Mouse (Mus musculus) mesoderm, embryonic 11.5 days (tissue): ENCODE results near the gene Fcer1a.
"Not testable (repeated sequence)": the region's sequence is repeated elsewhere in the genome, so short reads cannot be mapped to it uniquely, and the experiment has no call there.

Source experiments
- DNase-seq: peaks from one replicate; pipeline ENCODE4 v3.0.0-alpha.2; 2012; ENCODE audit warnings: low read depth, low spot score

Fcer1a gene

DNA sequence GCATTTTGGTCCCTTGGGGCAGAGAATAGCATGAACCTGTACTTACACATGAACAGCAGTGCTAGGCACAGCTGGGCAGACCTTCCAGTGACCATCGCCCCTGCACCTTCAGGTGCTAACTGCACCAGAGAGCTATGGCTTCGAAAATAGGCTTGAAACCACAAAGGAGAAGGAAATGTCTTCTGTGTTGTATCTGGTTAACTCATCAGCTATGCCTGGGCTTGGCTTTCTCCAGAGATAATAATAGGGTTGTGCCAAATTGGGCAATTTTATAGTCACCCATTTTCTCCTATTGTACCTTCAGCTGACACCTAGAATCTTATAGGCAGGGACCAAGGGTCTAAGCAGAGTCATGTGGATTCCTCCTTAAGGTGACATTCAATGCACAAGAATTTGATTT is at the start of gene Fcer1a:
Gene Fcer1a, minus strand, starts transcription at position 134 of the 400 bp plus-strand sequence.
- no peak for DNase-seq

- no peak for DNase-seq
Observed at GRCm38 (mm10) chr1:173265701-173266100, 38.7 kb upstream of the Fcer1a start, which contains the start of gene Olfr418. TSS of gene Olfr418 (plus strand) at chr1:173266001.

DNA sequence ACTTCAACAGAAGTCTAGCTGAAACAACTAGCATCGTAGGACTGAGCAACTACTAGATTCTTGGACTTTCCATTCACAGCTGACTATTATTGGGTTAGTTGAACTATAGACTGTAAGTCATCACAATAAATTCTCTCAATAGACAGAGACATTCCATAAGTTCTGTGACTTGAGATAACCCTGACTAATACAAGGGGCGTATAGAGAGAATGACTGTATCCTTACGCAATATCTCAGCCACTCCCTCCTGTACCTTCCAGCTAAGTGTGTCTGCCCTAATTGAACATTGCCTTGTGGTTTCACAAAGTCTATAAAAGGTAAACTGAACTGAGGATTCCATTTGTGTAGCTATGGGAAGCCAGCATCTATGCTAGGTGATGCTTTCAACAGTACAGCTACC is 22.9 kb upstream of the Fcer1a start:
- DNase-seq = no peak

DNA sequence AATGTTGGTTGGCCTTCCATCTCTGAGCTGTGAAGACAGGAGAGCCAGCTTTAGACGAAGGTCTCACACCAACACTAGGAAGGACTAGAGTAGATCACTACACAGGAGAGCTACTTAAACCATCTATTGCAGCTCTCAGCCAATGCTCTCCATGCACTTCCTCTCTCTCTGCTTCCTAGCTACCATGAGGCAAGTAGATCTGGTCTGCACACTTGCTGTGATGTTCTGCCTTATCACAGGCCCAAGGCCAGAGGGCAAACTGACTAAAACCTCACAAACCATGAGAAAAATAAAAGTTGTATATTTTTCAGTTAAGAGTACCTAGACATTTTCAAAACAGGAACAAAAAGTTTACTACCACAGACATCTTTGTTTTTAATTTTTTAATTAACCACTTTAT is 10.0 kb upstream of the Fcer1a start:
- DNase-seq = not testable (repeated sequence)

DNA sequence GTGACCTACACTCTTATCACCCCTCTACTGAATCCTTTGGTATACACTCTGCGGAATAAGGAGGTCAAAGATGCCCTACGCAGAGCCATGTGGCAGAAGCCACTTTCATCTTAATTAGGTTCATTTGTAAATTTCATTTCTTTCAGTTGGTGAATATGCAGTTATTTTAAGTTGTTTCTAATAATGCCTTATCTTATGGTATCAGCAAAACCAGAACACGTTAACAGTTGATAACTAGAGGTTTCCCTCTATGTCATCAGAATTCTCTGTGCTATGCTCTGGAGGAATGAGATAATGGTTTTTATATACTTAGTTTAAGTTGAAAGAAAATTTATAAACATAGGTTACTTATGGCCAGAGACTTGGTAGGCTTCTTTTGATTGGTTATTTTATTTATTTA is 10.5 kb downstream of the Fcer1a start:
- DNase-seq = no peak

DNA sequence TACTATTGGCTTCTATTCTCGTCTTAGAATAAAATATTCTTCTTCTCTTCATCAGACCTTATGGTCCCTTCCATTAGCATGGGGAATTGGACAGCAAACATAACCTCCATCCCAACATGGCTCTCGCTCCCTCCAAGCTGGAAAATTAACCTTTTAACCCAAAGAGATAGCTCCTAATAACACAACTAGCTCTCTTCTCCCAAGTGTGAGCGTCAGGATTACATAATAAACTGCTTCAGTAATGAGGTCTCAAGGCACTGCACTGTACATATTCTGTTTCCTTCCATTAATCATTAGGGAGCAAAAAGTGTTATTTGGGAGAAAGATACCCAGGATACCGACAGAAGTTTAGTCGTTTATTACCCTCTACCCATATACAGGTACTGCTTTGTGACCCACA is 14.9 kb downstream of the Fcer1a start, which contains the start of gene Olfr1404:
Gene Olfr1404, plus strand, starts transcription at position 301 of the 400 bp plus-strand sequence.
- DNase-seq = no peak

DNA sequence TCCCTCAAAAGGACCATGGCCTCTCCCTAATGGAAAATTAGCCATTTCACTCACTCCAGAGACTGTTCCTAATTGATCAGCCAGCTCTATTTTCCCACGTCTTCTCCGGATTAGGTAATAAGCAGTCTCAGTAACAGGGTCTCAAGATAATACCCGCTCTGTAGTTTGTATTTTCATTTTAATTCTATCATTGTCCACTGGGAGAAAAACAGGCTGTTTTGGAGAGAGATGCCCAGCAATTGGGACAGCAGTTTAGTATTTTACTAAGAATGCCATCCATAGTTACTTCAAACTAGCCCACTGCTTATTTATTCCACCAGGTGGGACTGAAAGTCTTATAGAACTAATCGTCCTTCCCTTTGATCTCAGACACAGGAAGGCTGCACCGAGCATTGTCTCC is 29.5 kb downstream of the Fcer1a start, which contains the start of gene Olfr218:
Gene Olfr218, plus strand, starts transcription at position 301 of the 400 bp plus-strand sequence.
- no peak for DNase-seq

DNA sequence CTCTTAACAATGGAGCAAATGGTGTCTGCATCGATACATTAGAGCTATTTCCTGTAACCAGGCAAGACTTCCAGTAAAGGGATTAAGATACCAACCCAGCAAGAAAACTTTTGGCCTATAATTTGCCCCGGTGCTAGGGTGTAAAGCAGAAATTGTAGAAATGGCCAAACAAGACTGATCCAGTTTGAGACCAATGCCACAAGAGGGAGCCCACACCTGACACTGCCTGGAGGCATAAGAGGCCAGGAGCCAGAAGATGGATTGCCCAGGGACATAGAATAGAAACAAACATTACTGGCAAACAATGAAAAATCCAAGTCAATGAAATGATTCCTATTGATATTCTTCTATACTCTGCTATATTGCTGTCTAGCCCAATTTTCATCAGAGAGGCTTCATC is 30.7 kb downstream of the Fcer1a start:
- DNase-seq = no peak

DNA sequence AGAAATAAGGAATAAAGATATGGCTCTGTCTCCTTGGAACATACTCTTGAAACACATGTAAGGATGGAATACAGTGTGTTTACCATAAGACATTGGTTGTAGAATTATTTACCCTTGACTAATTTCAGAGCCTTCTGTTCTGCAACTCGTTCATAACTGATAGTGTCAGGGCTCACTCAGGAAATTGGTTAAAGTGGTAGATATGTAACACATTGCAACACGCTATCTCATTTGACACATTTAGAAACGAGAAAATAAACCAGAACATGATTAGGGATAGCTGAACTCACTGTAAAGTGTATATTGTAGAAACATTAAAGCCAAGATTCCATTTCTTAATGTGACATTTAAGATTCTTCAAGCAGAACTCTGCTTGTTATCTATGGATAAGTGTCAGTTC is 35.0 kb downstream of the Fcer1a start:
- DNase-seq = no peak

- no peak for DNase-seq
Observed at GRCm38 (mm10) chr1:173190540-173190939, 36.5 kb downstream of the Fcer1a start, which contains the start of gene Olfr1406. TSS of gene Olfr1406 (minus strand) at chr1:173190640.

DNA sequence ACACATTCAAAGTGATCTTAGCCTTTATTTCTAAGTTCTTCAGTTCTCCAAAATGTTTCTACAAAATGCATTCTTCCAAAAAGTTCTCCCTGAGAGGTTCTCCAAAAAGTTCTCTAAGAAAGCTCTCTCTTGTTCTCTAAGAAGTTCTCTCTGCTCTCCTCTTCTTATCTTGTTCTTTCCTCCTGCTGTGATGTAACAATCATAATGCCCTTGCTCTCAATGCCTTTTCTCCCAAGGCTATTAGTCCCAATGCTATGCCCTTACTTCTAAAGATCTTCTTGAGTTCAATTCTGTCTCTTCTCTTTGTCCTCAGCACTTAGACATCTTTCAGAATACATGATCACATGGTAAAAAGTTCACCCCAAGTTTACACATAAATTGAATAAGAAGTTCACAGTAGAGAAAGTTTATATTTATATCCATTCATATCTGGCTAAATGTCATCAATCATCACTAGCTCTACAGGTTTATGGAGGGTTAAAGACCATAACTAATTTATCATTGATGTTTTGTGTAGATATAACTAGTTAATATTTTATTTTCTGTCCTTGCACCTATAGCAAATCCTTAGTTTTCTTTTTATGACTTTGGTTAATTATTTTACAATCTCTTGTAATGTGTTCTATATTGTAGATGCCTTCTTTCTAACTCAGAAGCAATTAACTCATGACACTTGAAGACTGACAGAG is 52.7 kb downstream of the Fcer1a start:
- no peak for DNase-seq
